Mouse (Mus musculus): Measurements from ENCODE around the gene Cops7b. TPM values are rescaled to one million over a fixed set of nuclear protein-coding genes. Genes with fewer than 3 reads are reported as not detected.
A peak's percentile ranks its signal among the peaks of the same experiment; 100 is the strongest.
"Not testable (repeated sequence)": the region's sequence is repeated elsewhere in the genome, so short reads cannot be mapped to it uniquely, and the experiment has no call there.

The Cops7b gene
- total and polyA plus RNA-seq, 3 experiments, result 36.0 to 64.8 TPM; not detected in 1

GRCm38 (mm10) chr1:86533411-86534130 lies 49.1 kb upstream of the Cops7b start (continued):
- TF ChIP-seq NRF1 (IDR thresholded peaks at IDR 0.05; ENCODE audit: insufficient read depth, low read depth, low read length, poor library complexity, severe bottlenecking), result no peak
- no peak for TF ChIP-seq ELF1 (IDR thresholded peaks at IDR 0.05; ENCODE audit: low read depth, low read length)

GRCm38 (mm10) chr1:86538383-86538782 lies 44.3 kb upstream of the Cops7b start:
- Histone ChIP-seq H3K4me1 (ENCODE audit: control insufficient read depth in 1 of 2, insufficient read depth in 2 of 2, low read length in 2 of 2) (peaks cover 4 to 5% of the 10 kb centered on the region in 2 experiments), H3K4me3 (ENCODE audit: control insufficient read depth in 1 of 2, insufficient read depth in 1 of 2, low read depth in 2 of 2, low read length in 2 of 2) (no peak overlapping the region), H3K79me2 (ENCODE audit: control insufficient read depth, insufficient read depth, low read length, poor library complexity) (no peaks in the 10 kb centered on the region), H3K9me3 (replicated peaks; ENCODE audit: insufficient read depth, low read length) (no peaks in the 10 kb centered on the region), H3K27ac (ENCODE audit: control insufficient read depth, low read depth, low read length) (no peak overlapping the region), H3K9ac (ENCODE audit: control insufficient read depth, low read depth, low read length, poor library complexity, severe bottlenecking) (no peak overlapping the region), H3K36me3 (ENCODE audit: control insufficient read depth in 1 of 2, insufficient read depth in 2 of 2, low read length in 2 of 2) (peaks cover 6 to 8% of the 10 kb centered on the region in 2 experiments; a peak in 3 of 4 replicates), H3K27me3 (ENCODE audit: control insufficient read depth in 1 of 2, insufficient read depth in 2 of 2, low read length in 2 of 2) (no peaks in the 10 kb centered on the region)
- peak; percentile 47 for DNase-seq (ENCODE audit: low read depth, low spot score)
- peak; percentile 17 for TF ChIP-seq RAD21 (IDR thresholded peaks at IDR 0.05; ENCODE audit: low read depth, low read length)
- peak; percentile 53 for TF ChIP-seq SMC3 (IDR thresholded peaks at IDR 0.05; ENCODE audit: low read depth, low read length)
- TF ChIP-seq CTCF (IDR thresholded peaks at IDR 0.05 in 2 of 3, conservative IDR thresholded peaks at IDR 0.05 in 1 of 3; ENCODE audit: control insufficient read depth in 1 of 3, insufficient read depth in 1 of 3, low read depth in 2 of 3, low read length in 3 of 3, poor library complexity in 1 of 3, severe bottlenecking in 1 of 3), result peak; percentile 43 to 62 (median 62)
- no peak for TF ChIP-seq MYB (IDR thresholded peaks at IDR 0.05; ENCODE audit: low read depth, low read length)

DNA sequence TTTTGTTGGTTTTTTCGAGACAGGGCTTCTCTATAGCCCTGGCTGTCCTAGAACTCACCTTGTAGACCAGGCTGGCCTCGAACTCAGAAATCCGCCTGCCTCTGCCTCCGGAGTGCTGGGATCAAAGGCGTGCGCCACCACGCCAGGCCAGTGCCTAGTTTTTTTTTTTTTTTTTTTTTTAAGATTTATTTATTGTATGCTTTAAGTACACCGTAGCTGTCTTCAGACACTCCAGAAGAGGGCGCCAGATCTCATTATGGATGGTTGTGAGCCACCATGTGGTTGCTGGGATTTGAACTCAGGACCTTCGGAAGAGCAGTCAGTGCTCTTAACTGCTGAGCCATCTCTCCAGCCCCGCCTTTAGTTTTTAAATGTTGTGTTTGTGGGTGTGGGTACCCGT lies 43.1 kb upstream of the Cops7b start:
- TF ChIP-seq ZNF384 (IDR thresholded peaks at IDR 0.05; ENCODE audit: low read depth, low read length), result 0 out of 2 replicates have a peak, but pooled peaks have one; percentile 16
- peak in 2 of 3 experiments; percentile 14 to 15; a peak in 2 of 6 replicates for TF ChIP-seq CTCF (IDR thresholded peaks at IDR 0.05 in 2 of 3, conservative IDR thresholded peaks at IDR 0.05 in 1 of 3; ENCODE audit: control insufficient read depth in 1 of 3, insufficient read depth in 1 of 3, low read depth in 2 of 3, low read length in 3 of 3, poor library complexity in 1 of 3, severe bottlenecking in 1 of 3)
- not testable (repeated sequence) for H3K4me3 ChIP-seq (ENCODE audit: control insufficient read depth in 1 of 2, insufficient read depth in 1 of 2, low read depth in 2 of 2, low read length in 2 of 2); H3K4me1 ChIP-seq (ENCODE audit: control insufficient read depth in 1 of 2, insufficient read depth in 2 of 2, low read length in 2 of 2); H3K27me3 ChIP-seq (ENCODE audit: control insufficient read depth in 1 of 2, insufficient read depth in 2 of 2, low read length in 2 of 2); H3K79me2 ChIP-seq (ENCODE audit: control insufficient read depth, insufficient read depth, low read length, poor library complexity); DNase-seq (ENCODE audit: low read depth, low spot score); H3K9me3 ChIP-seq (replicated peaks; ENCODE audit: insufficient read depth, low read length); H3K27ac ChIP-seq (ENCODE audit: control insufficient read depth, low read depth, low read length); H3K9ac ChIP-seq (ENCODE audit: control insufficient read depth, low read depth, low read length, poor library complexity, severe bottlenecking)
- peaks cover 8 to 10% of the 10 kb centered on the region in 2 experiments; a peak in 3 of 4 replicates for H3K36me3 ChIP-seq (ENCODE audit: control insufficient read depth in 1 of 2, insufficient read depth in 2 of 2, low read length in 2 of 2)

GRCm38 (mm10) chr1:86542584-86542983 lies 40.1 kb upstream of the Cops7b start:
- DNase-seq (ENCODE audit: low read depth, low spot score), result peak; percentile 58
- Histone ChIP-seq H3K9ac (ENCODE audit: control insufficient read depth, low read depth, low read length, poor library complexity, severe bottlenecking) (no peak overlapping the region), H3K27me3 (ENCODE audit: control insufficient read depth in 1 of 2, insufficient read depth in 2 of 2, low read length in 2 of 2) (no peaks in the 10 kb centered on the region), H3K79me2 (ENCODE audit: control insufficient read depth, insufficient read depth, low read length, poor library complexity) (no peaks in the 10 kb centered on the region), H3K36me3 (ENCODE audit: control insufficient read depth in 1 of 2, insufficient read depth in 2 of 2, low read length in 2 of 2) (peaks cover 8 to 21% of the 10 kb centered on the region in 2 experiments), H3K4me3 (ENCODE audit: control insufficient read depth in 1 of 2, insufficient read depth in 1 of 2, low read depth in 2 of 2, low read length in 2 of 2) (no peak overlapping the region), H3K4me1 (ENCODE audit: control insufficient read depth in 1 of 2, insufficient read depth in 2 of 2, low read length in 2 of 2) (peaks cover 4 to 5% of the 10 kb centered on the region in 2 experiments), H3K27ac (ENCODE audit: control insufficient read depth, low read depth, low read length) (peak overlapping the region; percentile 1; the same call in 1 of the 2 replicates), H3K9me3 (replicated peaks; ENCODE audit: insufficient read depth, low read length) (no peaks in the 10 kb centered on the region)
- TF ChIP-seq EP300 (IDR thresholded peaks at IDR 0.05; ENCODE audit: low read depth in 1 of 2, low read length in 2 of 2), result peak; percentile 48 to 78
- TF ChIP-seq SIN3A (IDR thresholded peaks at IDR 0.05; ENCODE audit: low read length), result 0 out of 2 replicates have a peak, but pooled peaks have one; percentile 5
- TF ChIP-seq GATA1 (IDR thresholded peaks at IDR 0.05; ENCODE audit: low read depth, low read length), result peak; percentile 75
- no peak for TF ChIP-seq RAD21 (IDR thresholded peaks at IDR 0.05; ENCODE audit: low read depth, low read length)
- TF ChIP-seq CHD1 (IDR thresholded peaks at IDR 0.05; ENCODE audit: low read depth, low read length), result no peak
- no peak for TF ChIP-seq ZKSCAN1 (IDR thresholded peaks at IDR 0.05; ENCODE audit: low read depth, low read length)
- no peak for TF ChIP-seq MAX (IDR thresholded peaks at IDR 0.05; ENCODE audit: low read length)
- TF ChIP-seq RCOR1 (IDR thresholded peaks at IDR 0.05; ENCODE audit: low read depth, low read length), result 0 out of 2 replicates have a peak, but pooled peaks have one; percentile 29
- TF ChIP-seq POLR2AphosphoS2 (IDR thresholded peaks at IDR 0.05; ENCODE audit: low read length), result no peak
- no peak for TF ChIP-seq ELF1 (IDR thresholded peaks at IDR 0.05; ENCODE audit: low read depth, low read length)
- TF ChIP-seq MEF2A (IDR thresholded peaks at IDR 0.05; ENCODE audit: extremely low read depth, insufficient replicate concordance, low read depth, low read length, poor library complexity, severe bottlenecking), result no peak
- no peak for TF ChIP-seq SMC3 (IDR thresholded peaks at IDR 0.05; ENCODE audit: low read depth, low read length)
- TF ChIP-seq ETS1 (IDR thresholded peaks at IDR 0.05; ENCODE audit: low read depth, low read length), result 0 out of 2 replicates have a peak, but pooled peaks have one; percentile 33
- no peak for TF ChIP-seq USF1 (IDR thresholded peaks at IDR 0.05; ENCODE audit: low read depth, low read length)
- TF ChIP-seq NRF1 (IDR thresholded peaks at IDR 0.05; ENCODE audit: insufficient read depth, low read depth, low read length, poor library complexity, severe bottlenecking), result no peak
